Mouse (Mus musculus): ENCODE data around the gene Car14. TPM values are rescaled to one million over a fixed set of nuclear protein-coding genes. Genes with fewer than 3 reads are reported as not detected.
"Not testable (repeated sequence)": the region's sequence is repeated elsewhere in the genome, so short reads cannot be mapped to it uniquely, and the experiment has no call there.

Car14 gene
- polyA plus RNA-seq, 1 experiment from 2014 or later = 19.5 TPM

DNA sequence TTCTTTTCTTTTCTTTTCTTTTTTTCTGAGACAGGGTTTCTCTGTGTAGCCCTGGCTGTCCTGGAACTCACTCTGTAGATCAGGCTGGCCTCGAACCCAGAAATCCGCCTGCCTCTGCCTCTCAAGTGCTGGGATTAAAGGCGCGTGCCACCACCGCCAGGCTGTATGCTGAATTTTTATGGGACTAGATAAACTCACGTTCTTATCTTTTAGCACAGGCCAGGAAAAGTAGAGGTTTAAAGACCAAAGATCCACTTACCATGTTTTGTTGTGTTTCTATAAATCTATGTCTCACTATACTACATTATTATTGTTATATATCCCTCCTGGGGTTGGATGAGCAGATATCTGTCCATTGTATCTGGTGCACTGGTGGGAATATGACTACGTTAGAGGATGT, 18.9 kb upstream of the Car14 start:
- not testable (repeated sequence) for ATAC-seq (ENCODE audit: low FRiP score, low read depth)

DNA sequence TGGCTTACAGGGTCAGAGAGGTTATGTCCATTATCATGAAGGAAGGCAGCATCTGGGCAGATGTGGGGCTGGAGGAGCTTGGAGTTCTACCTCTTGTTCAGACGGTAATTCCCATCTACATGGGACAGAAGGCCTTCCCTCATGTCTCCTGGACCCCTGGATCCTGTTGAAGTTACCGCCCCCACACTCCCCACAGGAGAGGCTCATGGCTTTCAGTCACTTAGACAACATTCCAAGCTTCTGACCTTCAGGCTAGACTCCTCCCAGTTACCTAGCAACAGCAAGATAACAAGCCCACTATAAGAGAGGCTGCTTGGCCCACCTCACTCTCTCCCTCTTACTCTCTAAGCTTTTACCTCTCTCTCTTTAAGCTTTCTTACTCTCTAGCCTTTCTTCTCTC, 16.0 kb upstream of the Car14 start:
- H3K4me1 ChIP-seq; H3K9me3 ChIP-seq; H3K27me3 ChIP-seq; H3K4me3 ChIP-seq; H3K27ac ChIP-seq (replicated peaks); H3K36me3 ChIP-seq; H3K4me2 ChIP-seq (replicated peaks); ATAC-seq (ENCODE audit: low FRiP score, low read depth); H3K9ac ChIP-seq (replicated peaks): not testable (repeated sequence)
- WGBS = 67% methylated on average over 2 of the region's 2 CpGs

More for the DNA sequence above, 18.9 kb upstream of the Car14 start:
- not testable (repeated sequence) for H3K4me2 ChIP-seq (replicated peaks); H3K9me3 ChIP-seq; H3K27me3 ChIP-seq; H3K36me3 ChIP-seq; H3K4me3 ChIP-seq; H3K9ac ChIP-seq (replicated peaks); H3K27ac ChIP-seq (replicated peaks); H3K4me1 ChIP-seq
- WGBS = 91% methylated on average over 7 of the region's 7 CpGs

DNA sequence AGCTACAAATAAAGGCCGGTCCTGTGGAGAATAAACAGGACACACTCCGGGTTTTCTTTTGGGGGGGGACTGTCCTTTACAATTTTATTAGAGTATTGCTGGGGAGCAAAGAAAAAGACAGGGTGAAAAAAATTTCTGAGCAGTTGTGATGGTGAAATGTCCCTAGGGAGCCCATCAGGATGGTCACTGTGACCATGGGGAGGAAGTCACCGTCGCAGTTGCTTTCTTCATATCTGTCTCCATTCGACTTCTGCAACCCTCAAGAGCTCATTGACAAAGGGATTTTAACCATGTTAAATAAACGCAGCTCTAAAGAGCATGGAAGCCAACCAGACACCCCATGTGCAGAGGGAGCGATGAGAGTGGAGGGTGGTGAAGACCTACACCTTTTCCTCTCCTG, 12.3 kb upstream of the Car14 start:
- no peaks in the 10 kb centered on the region for H3K9me3 ChIP-seq
- H3K4me1 ChIP-seq = no peaks in the 10 kb centered on the region
- no peak overlapping the region for H3K9ac ChIP-seq (replicated peaks)
- peaks cover 3% of the 10 kb centered on the region; the same call in 1 of the 2 replicates for H3K27me3 ChIP-seq
- no peak overlapping the region for H3K4me2 ChIP-seq (replicated peaks)
- no peaks in the 10 kb centered on the region for H3K36me3 ChIP-seq
- 82% methylated on average over 7 of the region's 7 CpGs for WGBS
- no peak for ATAC-seq (ENCODE audit: low FRiP score, low read depth)
- no peak overlapping the region for H3K4me3 ChIP-seq
- H3K27ac ChIP-seq (replicated peaks) = no peak overlapping the region

DNA sequence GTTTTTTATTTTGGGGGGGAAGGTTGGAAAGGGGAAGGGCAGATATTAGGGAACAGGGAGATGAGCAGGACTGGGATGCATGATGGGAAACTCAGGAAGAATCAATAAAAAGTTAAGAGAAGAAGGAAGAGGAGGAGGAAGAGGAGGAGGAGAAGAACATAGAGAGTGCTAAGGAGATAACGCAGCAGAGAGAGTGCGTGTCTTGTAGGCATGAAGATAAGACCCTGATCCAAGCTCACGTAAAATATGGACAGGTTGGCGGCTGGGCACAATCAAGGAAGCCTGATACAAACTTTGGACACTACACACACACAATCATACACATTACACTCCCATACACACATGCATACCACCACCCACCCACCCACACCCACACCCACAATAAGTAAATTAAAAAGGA, 10.2 kb upstream of the Car14 start:
- Histone ChIP-seq H3K27me3 (peaks cover 3% of the 10 kb centered on the region; the same call in 1 of the 2 replicates), H3K27ac (replicated peaks) (no peak overlapping the region), H3K4me3 (no peak overlapping the region), H3K36me3 (no peaks in the 10 kb centered on the region), H3K4me2 (replicated peaks) (no peak overlapping the region), H3K9ac (replicated peaks) (no peak overlapping the region), H3K9me3 (no peaks in the 10 kb centered on the region), H3K4me1 (no peaks in the 10 kb centered on the region)
- no peak for ATAC-seq (ENCODE audit: low FRiP score, low read depth)
- WGBS = 91% methylated on average over 4 of the region's 4 CpGs

DNA sequence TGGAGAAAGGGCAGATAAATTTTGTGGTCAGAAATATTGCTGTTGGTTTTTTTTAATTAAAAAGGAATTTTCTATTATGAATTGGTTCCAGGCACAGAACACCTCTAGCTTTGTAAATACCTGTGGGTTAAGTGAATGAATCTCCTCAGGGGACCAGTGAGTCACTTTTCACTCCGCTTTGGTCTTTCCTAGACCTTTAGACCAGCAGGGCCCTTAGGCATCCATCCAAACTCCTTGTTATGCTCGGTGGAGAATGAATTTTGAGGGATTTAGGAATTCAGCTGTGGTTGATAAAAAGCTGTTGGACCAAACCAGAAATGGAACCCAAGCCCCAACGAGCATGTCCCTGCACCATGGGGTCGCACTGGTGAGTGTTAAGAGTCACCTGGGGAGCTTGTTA, 3.1 kb upstream of the Car14 start:
- no peaks in the 10 kb centered on the region for H3K9me3 ChIP-seq
- no peak overlapping the region for H3K4me2 ChIP-seq (replicated peaks)
- no peak overlapping the region for H3K9ac ChIP-seq (replicated peaks)
- peaks cover 38% of the 10 kb centered on the region for H3K4me1 ChIP-seq
- no peaks in the 10 kb centered on the region for H3K36me3 ChIP-seq
- no peak overlapping the region for H3K4me3 ChIP-seq
- no peak for ATAC-seq (ENCODE audit: low FRiP score, low read depth)
- 55% methylated on average over 4 of the region's 4 CpGs for WGBS
- H3K27me3 ChIP-seq = peaks cover 24% of the 10 kb centered on the region
- no peak overlapping the region for H3K27ac ChIP-seq (replicated peaks)

DNA sequence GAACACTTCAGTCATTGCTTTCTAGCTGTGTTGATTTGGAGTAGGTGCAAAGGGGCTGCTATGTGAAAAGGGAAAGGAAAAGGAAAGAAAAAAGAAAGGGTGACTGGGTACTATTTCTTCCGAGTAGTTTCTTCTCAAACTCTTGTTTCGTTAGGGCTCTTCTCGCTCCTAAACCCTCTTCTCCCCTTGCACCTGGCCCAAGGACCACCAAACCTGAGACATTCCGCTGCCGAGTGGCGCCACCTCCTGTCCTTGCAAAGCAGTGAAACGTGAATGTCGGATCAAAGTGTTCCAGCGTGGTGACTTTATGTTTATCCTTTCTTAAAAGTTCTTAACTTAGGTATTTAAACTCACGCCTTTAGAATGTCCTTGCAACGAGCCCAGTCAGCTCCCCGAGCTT, 2.4 kb upstream of the Car14 start:
- no peak for ATAC-seq (ENCODE audit: low FRiP score, low read depth)
- Histone ChIP-seq H3K4me1 (peaks cover 44% of the 10 kb centered on the region), H3K4me2 (replicated peaks) (peak overlapping the region; percentile 70), H3K27me3 (peaks cover 27% of the 10 kb centered on the region), H3K9me3 (no peaks in the 10 kb centered on the region), H3K4me3 (peak overlapping the region; percentile 35; the same call in 1 of the 2 replicates), H3K36me3 (no peaks in the 10 kb centered on the region), H3K9ac (replicated peaks) (no peak overlapping the region; the same call in 1 of the 2 replicates), H3K27ac (replicated peaks) (no peak overlapping the region)
- 0% methylated on average over 12 of the region's 12 CpGs for WGBS

DNA sequence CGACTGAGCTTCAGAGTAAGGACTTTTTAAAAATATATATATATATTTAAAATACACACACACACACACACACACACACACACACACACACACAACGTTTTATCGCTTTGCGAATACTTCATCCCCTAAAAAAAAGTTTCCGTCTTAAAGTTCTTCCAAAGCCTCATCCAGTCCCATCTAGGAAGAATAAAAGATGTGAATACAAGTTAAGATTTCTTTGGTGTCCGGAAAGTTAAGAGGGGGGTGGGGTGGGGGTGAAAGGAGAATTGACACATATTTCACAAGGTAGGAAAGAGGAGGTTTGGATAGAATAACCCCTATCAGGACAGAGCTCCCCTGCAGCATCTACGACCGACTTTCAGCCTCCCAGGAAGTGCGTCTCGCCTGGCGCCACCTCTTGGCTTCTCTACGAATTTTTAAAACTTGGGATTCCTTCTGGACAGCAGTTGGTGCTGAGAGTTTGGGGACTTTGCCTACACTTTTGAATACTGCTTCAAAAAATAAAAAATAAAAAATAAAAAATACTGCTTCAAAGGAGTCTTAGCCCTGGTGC, 1.5 kb upstream of the Car14 start:
- Histone ChIP-seq H3K27me3 (peaks cover 27% of the 10 kb centered on the region), H3K9me3 (no peaks in the 10 kb centered on the region), H3K27ac (replicated peaks) (peak overlapping the region; percentile 30; the same call in 1 of the 2 replicates), H3K4me1 (peaks cover 45% of the 10 kb centered on the region), H3K36me3 (no peaks in the 10 kb centered on the region), H3K4me2 (replicated peaks) (peak overlapping the region; percentile 70), H3K4me3 (peak overlapping the region; percentile 35), H3K9ac (replicated peaks) (peak overlapping the region; percentile 32; the same call in 1 of the 2 replicates)
- 4% methylated on average over 12 of the region's 12 CpGs for WGBS
- ATAC-seq (ENCODE audit: low FRiP score, low read depth) = no peak

DNA sequence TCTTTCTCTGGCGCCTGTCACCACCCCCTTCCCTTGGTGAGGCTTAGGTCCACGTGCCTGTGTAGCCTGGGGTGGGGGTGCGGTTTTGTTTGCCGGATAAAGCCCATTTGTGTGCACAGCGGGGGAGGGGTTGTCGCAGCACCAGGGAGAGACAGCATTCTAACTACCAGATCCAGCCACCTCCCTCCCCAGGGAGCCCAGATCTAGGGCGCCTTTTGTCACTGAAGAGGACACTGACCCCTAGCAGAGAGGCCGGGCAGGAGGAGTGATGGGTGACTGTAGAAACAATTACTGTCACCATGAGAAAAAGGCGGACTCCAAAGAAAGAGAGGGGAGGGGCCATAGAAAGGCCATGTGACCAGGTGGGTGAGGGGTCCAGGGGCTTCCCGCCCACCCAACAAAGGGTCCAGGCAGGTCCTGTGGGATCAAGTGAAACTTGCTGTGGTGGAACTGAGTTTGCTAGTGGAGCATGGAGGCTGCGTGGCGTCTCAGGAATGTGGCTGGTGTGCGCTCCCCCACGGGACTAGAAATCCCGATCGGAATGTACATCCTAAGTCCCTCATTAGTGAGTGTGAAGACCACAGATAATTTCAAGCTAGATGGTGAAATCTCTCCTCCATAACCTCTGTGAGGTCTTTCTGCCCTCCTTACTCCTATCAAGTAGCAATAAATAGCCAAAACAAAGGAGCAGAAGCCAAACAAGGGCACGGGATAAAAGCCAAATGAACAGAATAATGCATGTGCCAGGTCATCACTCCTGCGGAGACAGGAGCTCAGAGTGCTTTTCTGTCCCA, 852 bp upstream of the Car14 start:
- WGBS = under 1% methylated on average over 18 of the region's 18 CpGs
- Histone ChIP-seq H3K4me3 (peak overlapping the region; percentile 35), H3K4me1 (peaks cover 45% of the 10 kb centered on the region), H3K9me3 (no peaks in the 10 kb centered on the region), H3K36me3 (no peaks in the 10 kb centered on the region), H3K4me2 (replicated peaks) (peak overlapping the region; percentile 70), H3K9ac (replicated peaks) (peak overlapping the region; percentile 32), H3K27me3 (peaks cover 27% of the 10 kb centered on the region), H3K27ac (replicated peaks) (peak overlapping the region; percentile 30; the same call in 1 of the 2 replicates)
- ATAC-seq (ENCODE audit: low FRiP score, low read depth) = peak; percentile 78

DNA sequence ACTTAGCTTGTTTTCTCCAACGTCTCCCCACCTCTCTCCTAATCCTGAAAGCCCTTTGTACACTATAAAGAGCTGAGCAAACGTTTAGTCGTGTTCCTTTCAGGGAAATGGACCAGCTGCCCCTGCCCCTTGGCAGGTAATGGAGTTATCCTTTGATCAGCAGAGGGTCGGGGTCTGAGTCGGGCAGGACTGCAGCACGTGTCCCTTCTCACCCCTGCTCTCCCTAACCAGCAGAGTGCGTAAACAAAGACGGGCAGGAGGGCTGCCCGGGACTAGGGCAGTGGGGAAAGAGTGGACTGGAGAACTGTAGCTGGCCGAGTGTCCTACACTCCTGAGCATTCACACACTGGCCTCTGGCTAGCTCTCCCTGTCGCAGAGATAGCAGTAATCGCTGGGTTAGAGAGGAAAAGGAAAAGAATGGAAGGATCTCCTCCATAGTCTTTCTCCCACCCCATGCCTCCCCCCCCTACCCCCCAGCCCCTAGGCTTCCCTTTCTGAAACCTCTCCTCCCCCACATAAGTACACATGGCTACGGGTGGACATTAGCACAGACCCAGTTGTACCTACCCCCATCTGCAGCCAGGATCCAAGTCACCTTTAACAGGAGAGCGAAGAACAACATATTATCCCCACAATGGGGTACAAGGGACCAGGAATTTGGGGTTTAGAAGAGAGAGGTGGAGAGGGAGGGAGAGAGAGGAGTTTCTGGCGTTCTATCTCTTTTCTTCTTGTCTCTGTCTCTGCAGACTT, 563 bp downstream of the Car14 start:
- Histone ChIP-seq H3K9ac (replicated peaks) (peak overlapping the region; percentile 58), H3K4me1 (peaks cover 45% of the 10 kb centered on the region), H3K4me3 (peak overlapping the region; percentile 35), H3K36me3 (no peaks in the 10 kb centered on the region), H3K9me3 (no peaks in the 10 kb centered on the region), H3K4me2 (replicated peaks) (peak overlapping the region; percentile 70), H3K27ac (replicated peaks) (peak overlapping the region; percentile 30; the same call in 1 of the 2 replicates), H3K27me3 (peaks cover 27% of the 10 kb centered on the region)
- WGBS = under 1% methylated on average over 15 of the region's 15 CpGs
- no peak for ATAC-seq (ENCODE audit: low FRiP score, low read depth)

DNA sequence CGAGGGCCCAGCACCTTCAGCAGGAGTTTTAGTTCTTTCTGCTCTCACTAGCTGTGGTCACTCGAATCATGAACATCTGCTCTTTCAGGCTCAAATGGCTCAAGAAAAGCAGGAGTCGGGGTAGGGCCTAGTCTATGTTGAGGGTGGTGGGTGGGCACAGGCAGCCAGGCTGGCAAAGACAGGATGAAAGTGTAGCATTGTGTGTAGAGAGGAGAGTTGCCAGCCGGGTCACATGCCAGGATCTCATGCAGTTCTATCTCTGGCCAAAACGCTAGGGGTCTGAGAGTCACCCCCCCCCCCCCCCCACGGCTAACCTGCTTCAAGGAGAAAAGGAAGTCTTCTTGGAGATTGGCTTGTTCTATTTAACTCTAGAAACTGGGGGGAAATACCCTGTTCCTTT, 1.8 kb downstream of the Car14 start:
- H3K36me3 ChIP-seq = peaks cover 3% of the 10 kb centered on the region; the same call in 1 of the 2 replicates
- ATAC-seq (ENCODE audit: low FRiP score, low read depth) = no peak
- peaks cover 22% of the 10 kb centered on the region for H3K27me3 ChIP-seq
- H3K4me1 ChIP-seq = peaks cover 45% of the 10 kb centered on the region
- WGBS = 36% methylated on average over 6 of the region's 6 CpGs
- H3K4me2 ChIP-seq (replicated peaks) = peak overlapping the region; percentile 70
- no peak overlapping the region for H3K27ac ChIP-seq (replicated peaks)
- H3K4me3 ChIP-seq = no peak overlapping the region
- no peak overlapping the region for H3K9ac ChIP-seq (replicated peaks)
- H3K9me3 ChIP-seq = no peaks in the 10 kb centered on the region

DNA sequence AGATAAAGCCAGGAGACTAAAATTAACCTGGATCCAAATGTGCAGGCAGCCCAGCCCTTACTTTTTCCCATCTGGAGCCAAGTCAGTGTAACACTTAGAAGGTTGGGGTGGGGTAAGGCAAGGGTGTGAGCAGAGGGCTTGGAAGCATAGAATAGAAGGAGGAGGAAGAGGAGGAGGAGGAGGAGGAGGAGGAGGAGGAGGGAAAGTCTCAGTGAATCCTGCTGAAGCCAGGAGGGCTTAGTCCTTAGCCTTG, 2.2 kb downstream of the Car14 start:
- no peak for ATAC-seq (ENCODE audit: low FRiP score, low read depth)
- Histone ChIP-seq H3K4me1 (peaks cover 45% of the 10 kb centered on the region), H3K36me3 (peaks cover 3% of the 10 kb centered on the region; the same call in 1 of the 2 replicates), H3K27ac (replicated peaks) (no peak overlapping the region), H3K27me3 (peaks cover 18% of the 10 kb centered on the region), H3K4me2 (replicated peaks) (peak overlapping the region; percentile 70), H3K9ac (replicated peaks) (no peak overlapping the region; the same call in 1 of the 2 replicates), H3K9me3 (no peaks in the 10 kb centered on the region), H3K4me3 (no peak overlapping the region)
